Mouse (Mus musculus) midbrain, embryonic 12.5 days (tissue): ENCODE measurements at regions not wholly inside any gene's neighbourhood (a gene's known extent, or its start where the extent isn't known, plus 50 kb on each side); places are given as distances from the start of the nearest gene placed in this dataset.

ENCODE experiments used
- ATAC-seq: fragments of 200-750 bp; cut with Nextera tagmentation; 2 replicates; pipeline ENCODE4 v1.8.0; 2017; ENCODE audit warnings: low read depth, moderate TSS enrichment, moderate library complexity; ENCODE audit not compliant: low FRiP score
- H3K27ac ChIP-seq: fragments of 300-500 bp; sonication (generic); replicated peaks from 2 replicates; pipeline ENCODE4 v1.5.1; 2016; ENCODE audit warnings: mild to moderate bottlenecking
- H3K27me3 ChIP-seq: fragments of 300-500 bp; sonication (generic); 2 replicates; pipeline ENCODE4 v1.6.1; 2016; ENCODE audit warnings: mild to moderate bottlenecking
- H3K36me3 ChIP-seq: fragments of 300-500 bp; sonication (generic); 2 replicates; pipeline ENCODE4 v1.6.1; 2016
- H3K4me1 ChIP-seq: fragments of 300-500 bp; sonication (generic); 2 replicates; pipeline ENCODE4 v1.6.1; 2016
- H3K4me2 ChIP-seq: fragments of 300-500 bp; sonication (generic); replicated peaks from 2 replicates; pipeline ENCODE4 v1.6.1; 2016; ENCODE audit warnings: mild to moderate bottlenecking, moderate library complexity
- H3K4me3 ChIP-seq: fragments of 300-500 bp; sonication (generic); 2 replicates; pipeline ENCODE4 v1.5.1; 2016; ENCODE audit warnings: mild to moderate bottlenecking
- H3K9ac ChIP-seq: fragments of 300-500 bp; sonication (generic); replicated peaks from 2 replicates; pipeline ENCODE4 v1.6.1; 2016; ENCODE audit warnings: mild to moderate bottlenecking, moderate library complexity
- H3K9me3 ChIP-seq: fragments of 300-500 bp; sonication (generic); 2 replicates; pipeline ENCODE4 v1.6.1; 2016; ENCODE audit warnings: mild to moderate bottlenecking
- WGBS: fragments of 180-500 bp; shearing (Covaris S2); methylation state at CpG from one replicate; pipeline ENCODE4 v1.1.7; 2016; 5-methylcytosine and 5-hydroxymethylcytosine counted together

GRCm38 (mm10) chr10:117510529-117511482, 118.5 kb upstream of the Cpm start:
- H3K4me1 ChIP-seq = no peaks in the 10 kb centered on the region
- no peak overlapping the region for H3K27ac ChIP-seq
- no peak overlapping the region for H3K4me3 ChIP-seq
- ATAC-seq = no peak
- H3K9me3 ChIP-seq = no peaks in the 10 kb centered on the region
- H3K4me2 ChIP-seq = no peak overlapping the region
- no peak overlapping the region for H3K9ac ChIP-seq
- 91% methylated on average over 3 of the region's 3 CpGs for WGBS
- H3K27me3 ChIP-seq = no peaks in the 10 kb centered on the region; the same call in 1 of the 2 replicates
- no peaks in the 10 kb centered on the region for H3K36me3 ChIP-seq

DNA sequence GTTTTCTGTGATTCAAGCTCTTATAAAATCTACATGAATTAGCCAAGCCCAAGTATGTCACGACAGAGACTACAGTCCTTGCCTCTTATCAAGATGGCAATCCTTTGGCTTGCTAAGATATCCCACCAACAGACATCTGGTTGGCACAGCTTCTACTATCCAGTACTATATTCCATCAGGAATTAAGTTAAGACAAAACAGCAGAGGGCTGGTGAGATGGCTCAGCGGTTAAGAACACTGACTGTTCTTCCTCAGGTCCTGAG, 119.1 kb upstream of the Cpm start:
- no peak for ATAC-seq
- H3K4me1 ChIP-seq = no peaks in the 10 kb centered on the region
- no peak overlapping the region for H3K27ac ChIP-seq
- no peak overlapping the region for H3K9ac ChIP-seq
- no peaks in the 10 kb centered on the region; the same call in 1 of the 2 replicates for H3K27me3 ChIP-seq
- no peak overlapping the region for H3K4me3 ChIP-seq
- WGBS = 90% methylated on average over 2 of the region's 2 CpGs
- H3K4me2 ChIP-seq = no peak overlapping the region
- H3K9me3 ChIP-seq = no peaks in the 10 kb centered on the region
- no peaks in the 10 kb centered on the region for H3K36me3 ChIP-seq

DNA sequence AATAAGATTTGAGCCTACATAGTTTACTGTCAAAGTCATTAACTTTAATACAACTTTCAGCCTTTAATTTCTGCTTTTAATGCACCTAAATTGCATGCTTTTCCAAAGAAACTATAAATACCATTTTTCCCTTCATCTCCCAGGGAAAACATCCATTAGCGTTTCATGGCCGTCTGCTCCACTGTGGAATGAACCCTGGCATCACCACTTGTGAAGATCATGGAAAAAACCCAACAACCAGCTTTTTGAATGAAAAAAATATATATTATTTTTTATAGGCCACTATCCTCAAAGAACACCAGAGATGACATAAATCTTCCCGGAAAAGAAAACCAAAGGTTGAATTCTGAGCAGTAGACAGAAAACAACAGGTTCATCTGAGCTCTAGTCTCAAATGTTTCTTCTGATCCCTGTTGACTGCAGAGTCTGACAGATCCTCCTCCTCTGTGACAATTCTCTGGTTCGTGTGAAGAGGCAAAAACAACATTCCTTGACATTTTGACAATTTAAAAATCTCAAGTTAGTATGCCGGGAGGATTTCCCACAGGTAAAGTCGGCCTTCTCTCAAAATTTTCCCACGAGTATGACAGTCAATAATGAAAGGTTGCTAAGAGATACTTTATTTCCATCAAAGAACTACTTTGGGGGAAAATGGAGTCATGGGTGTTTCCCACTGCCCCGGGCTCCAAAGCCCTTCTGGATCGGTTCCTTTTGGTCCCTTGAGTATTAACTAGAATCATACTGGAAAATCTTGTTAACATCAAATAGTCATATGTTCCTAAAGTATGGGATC, 119.7 kb upstream of the Cpm start:
- no peak for ATAC-seq
- WGBS = 85% methylated on average over 9 of the region's 9 CpGs
- H3K4me1 ChIP-seq = no peaks in the 10 kb centered on the region

GRCm38 (mm10) chr10:117506252-117506992, 122.9 kb upstream of the Cpm start:
- no peak for ATAC-seq
- H3K9me3 ChIP-seq = no peaks in the 10 kb centered on the region
- no peak overlapping the region for H3K4me2 ChIP-seq
- H3K36me3 ChIP-seq = no peaks in the 10 kb centered on the region
- 94% methylated on average over 5 of the region's 5 CpGs for WGBS
- H3K4me1 ChIP-seq = no peaks in the 10 kb centered on the region
- no peak overlapping the region for H3K27ac ChIP-seq
- no peak overlapping the region for H3K4me3 ChIP-seq
- peaks cover 4% of the 10 kb centered on the region; the same call in 1 of the 2 replicates for H3K27me3 ChIP-seq
- no peak overlapping the region for H3K9ac ChIP-seq

More for the DNA sequence above, 119.7 kb upstream of the Cpm start:
- H3K4me3 ChIP-seq = no peak overlapping the region
- no peak overlapping the region for H3K27ac ChIP-seq
- no peaks in the 10 kb centered on the region for H3K36me3 ChIP-seq
- no peaks in the 10 kb centered on the region for H3K9me3 ChIP-seq
- no peak overlapping the region for H3K4me2 ChIP-seq
- H3K27me3 ChIP-seq = no peaks in the 10 kb centered on the region; the same call in 1 of the 2 replicates
- H3K9ac ChIP-seq = no peak overlapping the region

GRCm38 (mm10) chr10:117505529-117505928, 123.8 kb upstream of the Cpm start:
- no peak overlapping the region for H3K9ac ChIP-seq
- H3K27me3 ChIP-seq = peaks cover 4% of the 10 kb centered on the region; the same call in 1 of the 2 replicates
- ATAC-seq = no peak
- H3K27ac ChIP-seq = no peak overlapping the region
- no peaks in the 10 kb centered on the region for H3K9me3 ChIP-seq
- no peaks in the 10 kb centered on the region for H3K36me3 ChIP-seq
- no peaks in the 10 kb centered on the region for H3K4me1 ChIP-seq
- no peak overlapping the region for H3K4me3 ChIP-seq
- WGBS = 77% methylated on average over 4 of the region's 4 CpGs
- H3K4me2 ChIP-seq = no peak overlapping the region

DNA sequence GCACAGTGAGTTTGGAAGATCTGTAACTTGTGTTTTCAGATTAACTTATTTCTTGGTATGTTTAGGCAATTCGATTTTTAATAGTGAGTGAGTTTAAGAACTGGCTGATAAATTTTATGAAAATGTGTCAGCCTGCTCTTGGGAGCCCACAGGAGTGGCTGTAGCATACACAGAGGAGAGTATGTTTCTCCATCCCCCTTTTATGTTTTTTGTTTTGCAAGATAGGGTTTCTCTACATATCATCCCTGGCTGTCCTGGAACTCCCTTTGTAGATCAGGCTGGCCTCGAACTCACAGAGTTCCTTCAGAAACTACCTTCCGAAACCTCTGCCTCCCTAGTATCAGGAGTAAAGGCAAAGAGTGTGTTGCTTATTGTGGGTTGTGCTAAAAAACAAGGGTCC, 124.2 kb upstream of the Cpm start:
- Histone ChIP-seq H3K4me1 (no peaks in the 10 kb centered on the region), H3K36me3 (no peaks in the 10 kb centered on the region), H3K9ac (no peak overlapping the region), H3K27me3 (peaks cover 4% of the 10 kb centered on the region; the same call in 1 of the 2 replicates), H3K9me3 (no peaks in the 10 kb centered on the region), H3K4me3 (no peak overlapping the region), H3K4me2 (no peak overlapping the region), H3K27ac (no peak overlapping the region)
- WGBS = 89% methylated on average over 3 of the region's 3 CpGs
- no peak for ATAC-seq

- Histone ChIP-seq H3K9me3 (no peaks in the 10 kb centered on the region), H3K4me2 (no peak overlapping the region), H3K4me3 (no peak overlapping the region), H3K36me3 (no peaks in the 10 kb centered on the region), H3K27ac (no peak overlapping the region), H3K27me3 (peaks cover 4% of the 10 kb centered on the region; the same call in 1 of the 2 replicates), H3K9ac (no peak overlapping the region), H3K4me1 (no peaks in the 10 kb centered on the region)
- ATAC-seq = no peak
- WGBS = 78% methylated on average over 5 of the region's 5 CpGs
Observed at GRCm38 (mm10) chr10:117504267-117504902, 124.6 kb upstream of the Cpsf6 start.

- H3K27ac ChIP-seq = no peak overlapping the region
- H3K4me3 ChIP-seq = no peak overlapping the region
- H3K9ac ChIP-seq = no peak overlapping the region
- ATAC-seq = no peak
- H3K36me3 ChIP-seq = no peaks in the 10 kb centered on the region
- H3K27me3 ChIP-seq = peaks cover 11% of the 10 kb centered on the region; the same call in 1 of the 2 replicates
- no peaks in the 10 kb centered on the region for H3K9me3 ChIP-seq
- no peaks in the 10 kb centered on the region for H3K4me1 ChIP-seq
- no peak overlapping the region for H3K4me2 ChIP-seq
- WGBS = 85% methylated on average over 22 of the region's 22 CpGs
Observed at GRCm38 (mm10) chr10:117503222-117504184, 123.7 kb upstream of the Cpsf6 start.

- no peak overlapping the region for H3K4me3 ChIP-seq
- ATAC-seq = no peak
- H3K9ac ChIP-seq = no peak overlapping the region
- H3K27ac ChIP-seq = no peak overlapping the region
- no peaks in the 10 kb centered on the region for H3K9me3 ChIP-seq
- WGBS = 90% methylated on average over 9 of the region's 9 CpGs
- no peaks in the 10 kb centered on the region for H3K4me1 ChIP-seq
- H3K4me2 ChIP-seq = no peak overlapping the region
- peaks cover 17% of the 10 kb centered on the region; the same call in 1 of the 2 replicates for H3K27me3 ChIP-seq
- no peaks in the 10 kb centered on the region for H3K36me3 ChIP-seq
Observed at GRCm38 (mm10) chr10:117502731-117503130, 122.9 kb upstream of the Cpsf6 start.

GRCm38 (mm10) chr10:117502135-117502534, 122.3 kb upstream of the Cpsf6 start:
- Histone ChIP-seq H3K4me3 (no peak overlapping the region), H3K27me3 (peaks cover 22% of the 10 kb centered on the region; the same call in 1 of the 2 replicates), H3K4me1 (no peaks in the 10 kb centered on the region), H3K9me3 (no peaks in the 10 kb centered on the region), H3K36me3 (no peaks in the 10 kb centered on the region), H3K4me2 (no peak overlapping the region), H3K27ac (no peak overlapping the region), H3K9ac (no peak overlapping the region)
- 92% methylated on average over 7 of the region's 7 CpGs for WGBS
- no peak for ATAC-seq
